Mouse (Mus musculus) layer of hippocampus, adult 2 months (tissue): Measurements from ENCODE around the gene C1qb. TPM values are rescaled to one million over a fixed set of nuclear protein-coding genes. Genes with fewer than 3 reads are reported as not detected.

Experiments used
- DNase-seq, 2 experiments: peaks; one replicate each; pipeline ENCODE4 v3.0.0; 2022; ENCODE audit warnings: low spot score in 2 of 2
- H3K27ac ChIP-seq: fragments of 200-600 bp; 2 replicates; pipeline ENCODE4 v1.8.1; 2022
- H3K4me3 ChIP-seq: fragments of 200-600 bp; 2 replicates; pipeline ENCODE4 v1.8.1; 2022; ENCODE audit warnings: mild to moderate bottlenecking
- CTCF ChIP-seq: fragments of 200-600 bp; conservative IDR thresholded peaks from 2 replicates; pipeline ENCODE4 v1.8.1; 2022; ENCODE audit warnings: antibody characterized with exemption, mild to moderate bottlenecking, moderate library complexity
- total RNA-seq, 2 experiments: library from RNA; stranded (reverse); gene quantifications; 2 replicates each; pipeline ENCODE4 v1.2.3; 2021

The C1qb gene
- total RNA-seq, 2 experiments from 2014 or later: 51.1 to 52.0 TPM

- H3K27ac ChIP-seq: no peak overlapping the region
- H3K4me3 ChIP-seq: no peak overlapping the region
- DNase-seq: no peak
- TF ChIP-seq CTCF: no peak
These were observed 21.8 kb upstream of the C1qb start for GRCm38 (mm10) chr4:136907809-136908208.

- no peak overlapping the region for H3K4me3 ChIP-seq
- TF ChIP-seq CTCF: peak; percentile 84
- H3K27ac ChIP-seq: no peak overlapping the region
- no peak for DNase-seq
These were observed 21.0 kb upstream of the C1qb start for GRCm38 (mm10) chr4:136907033-136907432.

GRCm38 (mm10) chr4:136904767-136905539 lies 19.0 kb upstream of the C1qb start:
- Histone ChIP-seq H3K27ac (no peak overlapping the region), H3K4me3 (no peak overlapping the region)
- no peak for DNase-seq
- TF ChIP-seq CTCF: no peak

- Histone ChIP-seq H3K4me3 (no peak overlapping the region), H3K27ac (no peak overlapping the region)
- peak; percentile 62 for TF ChIP-seq CTCF
- no peak for DNase-seq
These were observed 13.2 kb upstream of the C1qb start for GRCm38 (mm10) chr4:136899154-136899553.

GRCm38 (mm10) chr4:136898637-136899036 lies 12.7 kb upstream of the C1qb start, which contains the start of gene C1qa:
TSS of gene C1qa (minus strand) at chr4:136898803.
- TF ChIP-seq CTCF: no peak
- H3K4me3 ChIP-seq: no peak within 1 kb of the TSS; the same call in 1 of the 2 replicates
- DNase-seq: no peak
- peak within 1 kb of the TSS; percentile 39; the same call in 1 of the 2 replicates for H3K27ac ChIP-seq

GRCm38 (mm10) chr4:136898084-136898598 lies 12.2 kb upstream of the C1qb start:
- Histone ChIP-seq H3K27ac (peak overlapping the region; percentile 39; the same call in 1 of the 2 replicates), H3K4me3 (no peak overlapping the region; the same call in 1 of the 2 replicates)
- no peak for TF ChIP-seq CTCF
- DNase-seq: no peak

- DNase-seq: no peak
- H3K4me3 ChIP-seq: no peak overlapping the region
- H3K27ac ChIP-seq: no peak overlapping the region
- no peak for TF ChIP-seq CTCF
These were observed 10.5 kb upstream of the C1qb start for GRCm38 (mm10) chr4:136896461-136896860.

GRCm38 (mm10) chr4:136895861-136896260 lies 9.9 kb upstream of the C1qb start:
- DNase-seq: no peak
- Histone ChIP-seq H3K4me3 (no peak overlapping the region), H3K27ac (no peak overlapping the region)
- TF ChIP-seq CTCF: no peak

GRCm38 (mm10) chr4:136894821-136895220 lies 8.8 kb upstream of the C1qb start:
- no peak overlapping the region for H3K4me3 ChIP-seq
- no peak for DNase-seq
- H3K27ac ChIP-seq: no peak overlapping the region
- TF ChIP-seq CTCF: no peak

GRCm38 (mm10) chr4:136893691-136894543 lies 7.9 kb upstream of the C1qb start:
- DNase-seq: peak; percentile 55 to 68
- no peak overlapping the region for H3K27ac ChIP-seq
- TF ChIP-seq CTCF: peak; percentile 85
- H3K4me3 ChIP-seq: no peak overlapping the region

- H3K4me3 ChIP-seq: peak within 1 kb of the TSS; percentile 24; the same call in 1 of the 2 replicates
These were observed 6.8 kb upstream of the C1qb start, which contains the start of gene C1qc for GRCm38 (mm10) chr4:136892811-136893210. TSS of gene C1qc (minus strand) at chr4:136893065.

GRCm38 (mm10) chr4:136892371-136892770 lies 6.4 kb upstream of the C1qb start:
- Histone ChIP-seq H3K4me3 (peak overlapping the region; percentile 24; the same call in 1 of the 2 replicates), H3K27ac (peak overlapping the region; percentile 43; the same call in 1 of the 2 replicates)
- DNase-seq: no peak
- no peak for TF ChIP-seq CTCF

More at GRCm38 (mm10) chr4:136892811-136893210, 6.8 kb upstream of the C1qb start, which contains the start of gene C1qc:
- no peak for DNase-seq
- peak within 1 kb of the TSS; percentile 43; the same call in 1 of the 2 replicates for H3K27ac ChIP-seq
- TF ChIP-seq CTCF: no peak

- TF ChIP-seq CTCF: no peak
- H3K4me3 ChIP-seq: no peak overlapping the region
- no peak overlapping the region for H3K27ac ChIP-seq
- DNase-seq: no peak
These were observed 5.1 kb upstream of the C1qb start for GRCm38 (mm10) chr4:136891115-136891514.
